Mouse (Mus musculus) C2C12 (cell line): ENCODE results near the gene Slc8b1. TPM values are rescaled to one million over a fixed set of nuclear protein-coding genes. Genes with fewer than 3 reads are reported as not detected.

Experiments used
- H3K27me3 ChIP-seq: one replicate; pipeline ENCODE4 v1.6.1; 2011; ENCODE audit not compliant: control insufficient read depth, insufficient read depth, insufficient read length
- H3K36me3 ChIP-seq: one replicate; pipeline ENCODE4 v1.6.1; 2011; ENCODE audit not compliant: control insufficient read depth, insufficient read depth
- H3K4me3 ChIP-seq: one replicate; pipeline ENCODE4 v1.5.1; 2011; ENCODE audit warnings: mild to moderate bottlenecking, control low read depth; ENCODE audit not compliant: poor library complexity, insufficient read depth, severe bottlenecking
- H3K79me2 ChIP-seq: one replicate; pipeline ENCODE4 v1.6.1; 2011; ENCODE audit not compliant: control insufficient read depth, insufficient read depth
- H3K79me3 ChIP-seq: one replicate; pipeline ENCODE4 v1.6.1; 2011; ENCODE audit warnings: low read depth, control low read depth
- H3ac ChIP-seq: one replicate; pipeline ENCODE3; 2011; ENCODE audit warnings: low read depth; ENCODE audit not compliant: control insufficient read depth, insufficient read length
- CEBPB ChIP-seq: IDR thresholded peaks from one replicate; pipeline ENCODE4 v1.6.1; 2011; ENCODE audit warnings: low read depth, mild to moderate bottlenecking, control low read depth, moderate library complexity
- CTCF ChIP-seq: IDR thresholded peaks from one replicate; pipeline ENCODE4 v1.5.1; 2011; ENCODE audit not compliant: control insufficient read depth, insufficient read depth, insufficient read length
- FOSL1 ChIP-seq: IDR thresholded peaks from one replicate; pipeline ENCODE4 v1.8.0; 2011; ENCODE audit warnings: mild to moderate bottlenecking, low read length; ENCODE audit not compliant: poor library complexity, insufficient read depth, severe bottlenecking
- MAX ChIP-seq: IDR thresholded peaks from one replicate; pipeline ENCODE4 v1.6.1; 2011; ENCODE audit warnings: mild to moderate bottlenecking, control low read depth
- MYOD1 ChIP-seq: IDR thresholded peaks from one replicate; pipeline ENCODE4 v1.6.1; 2011; ENCODE audit warnings: low read depth; ENCODE audit not compliant: control insufficient read depth, insufficient read length
- MYOG ChIP-seq: IDR thresholded peaks from one replicate; pipeline ENCODE4 v1.6.1; 2011; ENCODE audit not compliant: control insufficient read depth, insufficient read length; ENCODE audit errors: extremely low read depth
- USF1 ChIP-seq: IDR thresholded peaks from one replicate; pipeline ENCODE4 v1.6.1; 2011; ENCODE audit warnings: low read depth, mild to moderate bottlenecking, control low read depth, moderate library complexity
- polyA plus RNA-seq: library from polyadenylated mRNA; unstranded; fragments of >200 nt; fragmentation: generic; extraction: Trizol; gene quantifications from one replicate; pipeline ENCODE4 v1.2.1, GENCODE M21; 2012; ENCODE audit warnings: missing spikeins

Gene Slc8b1
- polyA plus RNA-seq, 1 experiment, result 6.1 TPM

DNA sequence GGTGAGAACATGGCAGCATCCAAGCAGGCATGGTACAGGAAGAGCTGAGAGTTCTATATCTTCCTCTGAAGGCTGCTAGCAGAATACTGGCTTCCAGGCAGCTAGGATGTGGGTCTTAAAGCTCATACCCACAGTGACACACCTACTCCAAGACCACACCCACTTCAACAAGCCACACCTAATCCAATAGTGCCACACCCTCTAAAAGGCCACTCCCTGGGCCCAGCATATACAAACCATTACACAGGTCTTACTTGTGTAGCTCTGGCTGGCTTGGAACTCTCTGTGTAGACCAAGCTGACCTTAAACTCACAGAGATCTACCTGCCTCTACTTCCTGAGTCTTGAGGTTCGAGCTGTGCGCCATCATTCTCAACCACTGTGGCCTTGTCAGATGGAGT, 13.8 kb downstream of the Slc8b1 start:
- TF ChIP-seq MYOD1 (no peak), FOSL1 (no peak), MAX (no peak), MYOG (no peak), USF1 (no peak), CEBPB (no peak), CTCF (no peak)
- Histone ChIP-seq H3ac (no peak overlapping the region), H3K79me3 (no peaks in the 10 kb centered on the region), H3K79me2 (no peaks in the 10 kb centered on the region), H3K36me3 (peaks cover 5% of the 10 kb centered on the region), H3K4me3 (no peak overlapping the region), H3K27me3 (no peaks in the 10 kb centered on the region)

DNA sequence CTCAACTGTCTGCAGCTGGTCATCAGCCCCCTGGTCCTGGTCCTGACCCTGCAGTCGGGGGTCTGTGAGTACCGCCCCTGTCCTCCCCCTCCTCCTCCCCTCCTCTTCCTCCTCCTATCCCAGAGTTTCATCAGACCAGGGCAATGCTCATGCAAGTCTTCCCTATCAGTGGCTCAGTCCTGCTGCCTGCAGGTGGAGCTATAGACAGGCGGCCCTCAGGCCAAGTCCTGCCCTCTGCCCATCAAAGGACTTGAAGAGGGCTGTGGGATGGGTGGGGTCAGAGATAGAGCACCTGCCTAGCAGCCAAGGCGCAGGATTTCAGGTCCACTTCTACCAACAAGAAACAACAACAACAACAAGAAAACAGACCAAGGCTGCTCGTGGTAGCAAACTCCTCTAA, 14.8 kb downstream of the Slc8b1 start:
- H3K27me3 ChIP-seq, result no peaks in the 10 kb centered on the region
- H3K36me3 ChIP-seq, result peaks cover 5% of the 10 kb centered on the region
- no peak overlapping the region for H3K4me3 ChIP-seq
- H3K79me2 ChIP-seq, result no peaks in the 10 kb centered on the region
- peak; percentile 21 for TF ChIP-seq CTCF
- TF ChIP-seq FOSL1, result no peak
- H3K79me3 ChIP-seq, result no peaks in the 10 kb centered on the region
- H3ac ChIP-seq, result no peak overlapping the region

DNA sequence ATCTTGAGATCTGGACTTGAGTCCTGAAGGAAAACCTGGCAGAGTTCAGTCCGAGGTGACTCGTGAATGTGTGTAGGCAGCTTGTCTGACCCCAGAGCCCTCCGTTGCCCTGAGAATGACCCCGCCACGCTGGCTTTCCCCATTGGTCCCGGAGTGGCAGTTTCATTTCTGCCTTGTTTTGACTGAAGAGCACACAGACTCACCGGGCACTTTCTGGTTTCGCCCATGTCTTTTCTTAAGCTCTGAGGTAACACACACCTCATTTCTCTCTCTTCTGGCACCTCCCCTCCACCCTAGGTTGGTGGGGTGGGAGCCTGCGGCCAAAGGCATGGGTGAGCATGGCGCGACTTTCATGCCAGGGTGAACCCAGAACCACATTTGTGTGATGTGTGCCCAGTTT, 15.3 kb downstream of the Slc8b1 start:
- TF ChIP-seq MAX (no peak), MYOG (no peak), MYOD1 (no peak), CTCF (no peak), CEBPB (no peak), USF1 (no peak), FOSL1 (no peak)
- no peaks in the 10 kb centered on the region for H3K27me3 ChIP-seq
- H3K36me3 ChIP-seq, result peaks cover 5% of the 10 kb centered on the region
- no peak overlapping the region for H3ac ChIP-seq
- H3K79me2 ChIP-seq, result no peaks in the 10 kb centered on the region
- no peak overlapping the region for H3K4me3 ChIP-seq
- no peaks in the 10 kb centered on the region for H3K79me3 ChIP-seq

DNA sequence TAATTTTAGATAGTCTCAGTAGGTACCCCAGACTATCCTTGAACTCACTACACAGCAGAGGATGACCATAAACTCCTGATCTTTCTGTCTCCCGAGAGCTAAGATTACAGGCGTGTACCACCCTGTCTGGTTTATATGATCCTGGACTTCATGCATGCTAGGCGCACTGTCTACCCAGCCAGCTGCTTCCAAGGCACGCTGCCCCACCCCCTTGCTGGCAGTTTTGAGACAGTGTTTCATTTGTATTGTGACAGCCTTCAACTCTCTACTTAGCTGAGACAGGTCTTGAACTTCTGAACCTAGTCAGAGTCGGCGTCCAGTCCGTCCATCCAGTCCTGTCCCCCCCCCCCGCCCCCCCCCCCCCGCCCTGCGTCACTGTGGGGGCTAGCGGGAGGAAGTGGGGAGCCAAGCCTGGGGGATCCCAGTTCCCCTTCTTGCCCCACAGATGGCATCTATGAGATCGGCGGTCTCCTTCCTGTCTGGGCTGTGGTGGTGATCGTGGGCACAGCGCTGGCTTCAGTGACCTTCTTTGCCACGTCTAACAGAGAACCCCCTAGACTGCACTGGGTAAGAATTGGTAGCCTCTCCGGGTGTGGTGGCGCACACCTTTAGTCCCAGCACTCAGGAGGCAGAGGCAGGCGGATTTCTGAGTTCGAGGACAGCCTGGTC, 16.5 kb downstream of the Slc8b1 start:
- no peak for TF ChIP-seq MYOG
- H3ac ChIP-seq, result no peak overlapping the region
- no peaks in the 10 kb centered on the region for H3K79me2 ChIP-seq
- H3K27me3 ChIP-seq, result no peaks in the 10 kb centered on the region
- H3K79me3 ChIP-seq, result no peaks in the 10 kb centered on the region
- H3K36me3 ChIP-seq, result peaks cover 4% of the 10 kb centered on the region
- H3K4me3 ChIP-seq, result no peak overlapping the region

DNA sequence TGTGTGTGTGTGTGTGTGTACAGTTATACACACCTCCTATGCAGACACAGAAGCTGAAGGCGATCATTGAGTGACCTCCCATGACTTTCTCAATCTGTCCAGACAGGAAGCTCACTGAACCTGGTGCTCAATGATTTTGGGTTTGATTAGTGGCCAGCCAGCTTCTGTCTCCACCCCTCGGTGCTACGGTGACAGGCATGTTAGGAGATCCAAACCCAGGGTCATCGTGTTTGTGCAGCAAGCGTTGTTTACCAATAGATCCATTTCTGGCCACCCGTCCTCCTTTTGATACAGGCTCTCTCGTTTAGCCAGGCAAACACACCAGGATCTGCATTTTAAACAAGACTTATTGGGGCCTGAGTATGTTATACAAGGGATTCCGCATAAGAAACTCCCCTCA, 20.7 kb downstream of the Slc8b1 start:
- no peaks in the 10 kb centered on the region for H3K79me2 ChIP-seq
- TF ChIP-seq CEBPB, result no peak
- TF ChIP-seq USF1, result no peak
- no peak for TF ChIP-seq CTCF
- TF ChIP-seq MYOG, result no peak
- TF ChIP-seq MYOD1, result no peak
- no peak for TF ChIP-seq MAX
- no peak for TF ChIP-seq FOSL1
- no peak overlapping the region for H3ac ChIP-seq
- H3K4me3 ChIP-seq, result no peak overlapping the region
- H3K36me3 ChIP-seq, result peaks cover 8% of the 10 kb centered on the region
- no peaks in the 10 kb centered on the region for H3K79me3 ChIP-seq
- no peaks in the 10 kb centered on the region for H3K27me3 ChIP-seq

DNA sequence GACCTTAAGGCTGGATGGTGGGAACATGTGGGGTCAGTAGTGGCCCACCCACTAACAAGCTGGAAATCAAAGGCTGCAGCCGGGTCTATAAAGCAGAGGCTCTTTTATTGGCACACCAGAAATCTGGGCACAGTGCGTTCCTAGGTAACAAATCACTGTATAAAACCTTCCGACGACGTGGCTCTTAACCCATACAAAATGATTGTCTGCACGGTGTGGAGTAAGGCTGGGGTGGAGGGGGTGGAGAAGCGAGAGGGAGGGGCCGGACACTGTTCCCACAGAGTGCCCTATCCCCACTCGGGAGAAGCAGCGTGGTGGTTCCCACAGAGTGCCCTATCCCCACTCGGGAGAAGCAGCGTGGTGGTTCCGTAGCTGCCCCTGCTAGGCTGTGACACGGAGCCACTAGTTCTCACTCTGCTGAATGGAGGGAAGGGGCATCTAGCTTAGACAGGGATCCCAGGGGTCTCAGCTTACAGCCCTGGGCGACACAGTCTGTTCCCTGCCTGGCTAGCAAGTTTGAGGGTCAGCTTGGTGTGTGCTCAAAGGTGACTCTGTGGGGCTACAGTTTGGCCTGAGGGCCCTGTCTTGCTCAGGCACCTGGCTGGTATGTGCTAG, 23.2 kb downstream of the Slc8b1 start:
- no peak overlapping the region for H3K4me3 ChIP-seq
- no peak for TF ChIP-seq USF1
- TF ChIP-seq FOSL1, result no peak
- TF ChIP-seq CEBPB, result no peak

More for the DNA sequence above, 23.2 kb downstream of the Slc8b1 start:
- Histone ChIP-seq H3K79me2 (no peaks in the 10 kb centered on the region), H3K79me3 (no peaks in the 10 kb centered on the region), H3ac (no peak overlapping the region), H3K27me3 (no peaks in the 10 kb centered on the region), H3K36me3 (peaks cover 23% of the 10 kb centered on the region)
